Mouse (Mus musculus): ENCODE measurements at regions not wholly inside any gene's neighbourhood (a gene's known extent, or its start where the extent isn't known, plus 50 kb on each side); places are given as distances from the start of the nearest gene placed in this dataset.

- TF ChIP-seq CTCF (IDR thresholded peaks at IDR 0.05; ENCODE audit: borderline replicate concordance, insufficient read depth, low read length) (no peak), POLR2A (IDR thresholded peaks at IDR 0.05; ENCODE audit: low read depth, low read length) (no peak)
These were observed 777.2 kb upstream of the Frg1 start for GRCm38 (mm10) chr8:42193902-42194550.
